Mouse (Mus musculus): ENCODE data around the gene Sept5.

Sept5 gene

GRCm38 (mm10) chr16:18582426-18583148, 47.2 kb downstream of the Sept5 start:
- DNase-seq: no peak

GRCm38 (mm10) chr16:18581623-18582205, 48.0 kb downstream of the Sept5 start:
- DNase-seq: no peak

GRCm38 (mm10) chr16:18581050-18581622, 48.6 kb downstream of the Sept5 start:
- peak in 1 of 2 experiments; percentile 36 for DNase-seq

DNA sequence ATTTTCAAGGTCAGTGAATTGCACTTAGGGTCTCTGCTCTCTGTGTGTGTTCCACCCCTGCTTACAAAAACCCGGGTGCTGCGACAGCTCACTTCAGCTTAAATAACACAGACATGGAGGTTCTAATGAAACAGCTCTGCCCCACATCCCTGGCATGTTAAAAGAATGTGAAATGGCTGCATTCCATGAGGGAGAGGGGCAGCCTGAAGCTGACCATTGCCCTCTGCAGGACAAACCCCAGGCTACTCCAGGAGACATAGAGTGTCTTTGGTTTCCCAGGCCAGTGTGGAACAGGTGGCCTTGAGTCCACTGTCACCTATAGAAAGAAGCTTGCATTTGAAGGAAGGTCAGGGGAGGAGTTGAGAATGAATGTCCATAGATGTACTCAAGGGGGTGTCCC, 49.4 kb downstream of the Sept5 start:
- no peak for DNase-seq

DNA sequence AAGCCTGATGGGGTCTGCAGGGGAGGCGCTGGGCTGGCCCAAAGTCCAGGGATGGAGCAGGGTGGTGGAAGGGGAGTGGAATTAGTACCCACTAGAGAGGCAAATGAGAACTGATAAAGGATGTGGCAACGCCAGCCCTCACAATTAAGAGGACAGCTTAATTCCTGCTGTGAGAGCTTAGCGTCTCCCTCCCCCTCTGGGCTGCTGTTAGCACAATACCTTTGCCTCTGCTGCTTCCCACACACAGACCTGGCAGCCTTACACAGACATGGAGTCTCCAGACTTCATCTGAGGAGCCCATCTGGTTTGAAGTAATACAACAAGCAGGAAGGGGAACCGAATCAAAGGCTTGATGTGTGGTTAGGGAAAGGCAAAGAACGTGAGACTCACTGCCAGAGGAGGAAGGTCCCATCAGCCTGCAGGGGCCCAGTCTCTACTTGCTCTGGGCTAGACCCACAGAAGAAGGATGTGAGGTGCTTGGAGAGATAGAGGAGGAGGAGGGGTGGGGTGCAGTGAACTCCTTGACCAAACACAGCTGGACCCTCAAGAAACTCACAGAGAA, 52.1 kb downstream of the Sept5 start:
- no peak for DNase-seq

- no peak for DNase-seq
Measured at GRCm38 (mm10) chr16:18577071-18577470, 52.7 kb downstream of the Sept5 start.

- peak in 1 of 2 experiments; percentile 46 for DNase-seq
Measured at GRCm38 (mm10) chr16:18574196-18574595, 55.6 kb downstream of the Sept5 start.
